Mouse (Mus musculus) thymus, postnatal 25 days (tissue): ENCODE measurements around the gene Iqsec2.

ENCODE experiments used
- DNase-seq: peaks from one replicate; pipeline ENCODE4 v3.0.0; 2022

Iqsec2 gene

GRCm38 (mm10) chrX:152143941-152144741, at the start of gene Iqsec2:
TSS of gene Iqsec2 (plus strand) at chrX:152144268.
- no peak for DNase-seq

GRCm38 (mm10) chrX:152097572-152097971, 46.5 kb upstream of the Iqsec2 start:
- DNase-seq: no peak

- DNase-seq: no peak
These were observed 22.4 kb upstream of the Iqsec2 start for GRCm38 (mm10) chrX:152121687-152122086.

GRCm38 (mm10) chrX:152130777-152131176, 13.3 kb upstream of the Iqsec2 start:
- no peak for DNase-seq

GRCm38 (mm10) chrX:152132029-152132428, 12.0 kb upstream of the Iqsec2 start:
- no peak for DNase-seq

GRCm38 (mm10) chrX:152135195-152135594, 8.9 kb upstream of the Iqsec2 start:
- DNase-seq: no peak

GRCm38 (mm10) chrX:152144742-152145214, 710 bp downstream of the Iqsec2 start:
- DNase-seq: no peak

GRCm38 (mm10) chrX:152146150-152146549, 2.1 kb downstream of the Iqsec2 start:
- DNase-seq: no peak

GRCm38 (mm10) chrX:152146691-152147090, 2.6 kb downstream of the Iqsec2 start:
- DNase-seq: no peak

- DNase-seq: peak; percentile 47
These were observed 3.5 kb downstream of the Iqsec2 start for GRCm38 (mm10) chrX:152147451-152148116.

- no peak for DNase-seq
These were observed 4.6 kb downstream of the Iqsec2 start for GRCm38 (mm10) chrX:152148706-152149105.

- DNase-seq: peak; percentile 43
These were observed 7.6 kb downstream of the Iqsec2 start for GRCm38 (mm10) chrX:152151709-152152108.

- DNase-seq: no peak
These were observed 14.2 kb downstream of the Iqsec2 start for GRCm38 (mm10) chrX:152158294-152158693.

GRCm38 (mm10) chrX:152161404-152161803, 17.3 kb downstream of the Iqsec2 start:
- DNase-seq: no peak

GRCm38 (mm10) chrX:152164061-152164460, 20.0 kb downstream of the Iqsec2 start:
- DNase-seq: no peak

GRCm38 (mm10) chrX:152166161-152166560, 22.1 kb downstream of the Iqsec2 start:
- DNase-seq: no peak

- no peak for DNase-seq
These were observed 24.5 kb downstream of the Iqsec2 start for GRCm38 (mm10) chrX:152168521-152168920.

- no peak for DNase-seq
These were observed 27.3 kb downstream of the Iqsec2 start for GRCm38 (mm10) chrX:152171041-152172026.

GRCm38 (mm10) chrX:152172487-152172935, 28.4 kb downstream of the Iqsec2 start:
- no peak for DNase-seq

GRCm38 (mm10) chrX:152175284-152175683, 31.2 kb downstream of the Iqsec2 start:
- DNase-seq: no peak

- no peak for DNase-seq
These were observed 33.8 kb downstream of the Iqsec2 start for GRCm38 (mm10) chrX:152177897-152178296.

GRCm38 (mm10) chrX:152178843-152179545, 34.9 kb downstream of the Iqsec2 start:
- DNase-seq: no peak
